Mouse (Mus musculus) midbrain, postnatal 0 days (tissue): ENCODE data around the gene Ak9. TPM values are rescaled to one million over a fixed set of nuclear protein-coding genes. Genes with fewer than 3 reads are reported as not detected.
A peak's percentile ranks its signal among the peaks of the same experiment; 100 is the strongest.

Source experiments
- ATAC-seq: fragments of 200-750 bp; cut with Nextera tagmentation; 2 replicates; pipeline ENCODE4 v1.8.0; 2017; ENCODE audit warnings: moderate number of reproducible peaks, mild to moderate bottlenecking, moderate TSS enrichment, moderate library complexity; ENCODE audit not compliant: low FRiP score
- DNase-seq: peaks from one replicate; pipeline ENCODE4 v3.0.0-alpha.2; 2015; ENCODE audit warnings: low spot score
- H3K27ac ChIP-seq: fragments of 300-500 bp; sonication (generic); 2 replicates; pipeline ENCODE4 v1.5.1; 2014; ENCODE audit warnings: low read depth, mild to moderate bottlenecking, low read length, mixed read lengths
- H3K27me3 ChIP-seq: fragments of 300-500 bp; sonication (generic); 2 replicates; pipeline ENCODE4 v1.6.1; 2014; ENCODE audit warnings: low read length, control low read depth, mixed read lengths; ENCODE audit not compliant: insufficient read depth
- H3K36me3 ChIP-seq: fragments of 300-500 bp; sonication (generic); 2 replicates; pipeline ENCODE4 v1.6.1; 2014; ENCODE audit warnings: low read length, control low read depth, mixed read lengths; ENCODE audit not compliant: insufficient read depth
- H3K4me1 ChIP-seq: fragments of 300-500 bp; sonication (generic); 2 replicates; pipeline ENCODE4 v1.6.1; 2014; ENCODE audit warnings: mild to moderate bottlenecking, control low read depth, antibody characterized with exemption, low read length, mixed read lengths; ENCODE audit not compliant: insufficient read depth
- H3K4me2 ChIP-seq: fragments of 300-500 bp; sonication (generic); 2 replicates; pipeline ENCODE4 v1.6.1; 2014; ENCODE audit warnings: low read depth, mild to moderate bottlenecking, low read length, mixed read lengths; ENCODE audit not compliant: poor library complexity, severe bottlenecking
- H3K4me3 ChIP-seq: fragments of 300-500 bp; sonication (generic); 2 replicates; pipeline ENCODE4 v1.5.1; 2014; ENCODE audit warnings: low read depth, mild to moderate bottlenecking, low read length, moderate library complexity
- H3K9ac ChIP-seq: fragments of 300-500 bp; sonication (generic); replicated peaks from 2 replicates; pipeline ENCODE4 v1.6.1; 2014; ENCODE audit warnings: mild to moderate bottlenecking, low read length, moderate library complexity, mixed read lengths; ENCODE audit not compliant: poor library complexity, severe bottlenecking
- H3K9me3 ChIP-seq: fragments of 300-500 bp; sonication (generic); 2 replicates; pipeline ENCODE4 v1.6.1; 2016; ENCODE audit warnings: low read length, control low read depth
- CTCF ChIP-seq: IDR thresholded peaks from 2 replicates; pipeline ENCODE4 v1.5.1; 2016; ENCODE audit warnings: antibody characterized with exemption, mild to moderate bottlenecking
- WGBS: fragments of 180-500 bp; shearing (Covaris S2); extraction: QIAGEN DNeasy Blood & Tissue Kit; methylation state at CpG from one replicate; pipeline ENCODE4 v1.1.7; 2014; 5-methylcytosine and 5-hydroxymethylcytosine counted together
- polyA plus RNA-seq: library from polyadenylated mRNA; unstranded; fragments of >200 nt; fragmentation: Nextera tagmentation; extraction: Ambion mirVana; gene quantifications from 2 replicates; pipeline ENCODE4 v1.2.1, GENCODE M21; 2015
- total RNA-seq: library from RNA; depleted of rRNA; stranded (reverse); fragments of >200 nt; gene quantifications from 2 replicates; pipeline ENCODE4 v1.2.3, GENCODE M21; 2014

The Ak9 gene
- total and polyA plus RNA-seq, 2 experiments from 2014 or later = 0.11 to 0.19 TPM

DNA sequence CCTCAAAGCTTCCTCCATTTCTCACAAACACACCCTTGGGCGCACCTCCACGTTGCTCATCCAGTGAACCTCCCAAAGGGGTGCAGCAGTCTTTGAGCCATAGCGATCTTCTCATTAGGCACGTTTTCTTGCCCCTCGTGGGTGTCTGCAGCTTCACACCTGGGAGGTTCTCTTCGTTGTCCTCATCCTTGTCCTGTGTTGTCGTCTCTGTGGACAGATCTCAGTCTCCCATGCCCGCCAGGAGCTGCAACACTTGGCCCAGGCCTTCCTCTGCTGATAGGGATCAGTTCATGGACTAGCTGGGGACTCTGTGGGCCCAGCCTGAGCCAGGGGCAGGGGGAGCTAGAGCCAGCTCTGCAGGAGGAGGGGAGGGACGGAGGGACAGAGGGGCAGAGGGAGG is 61.3 kb downstream of the Ak9 start:
- WGBS = 86% methylated on average over 9 of the region's 9 CpGs
- H3K4me2 ChIP-seq = no peak overlapping the region
- DNase-seq (no peak), ATAC-seq (no peak)
- TF ChIP-seq CTCF = no peak
- no peak overlapping the region for H3K27ac ChIP-seq
- no peaks in the 10 kb centered on the region for H3K36me3 ChIP-seq
- H3K4me3 ChIP-seq = no peak overlapping the region
- H3K9me3 ChIP-seq = no peaks in the 10 kb centered on the region
- no peak overlapping the region for H3K9ac ChIP-seq
- no peaks in the 10 kb centered on the region for H3K4me1 ChIP-seq
- H3K27me3 ChIP-seq = no peaks in the 10 kb centered on the region

- Histone ChIP-seq H3K36me3 (no peaks in the 10 kb centered on the region), H3K27me3 (no peaks in the 10 kb centered on the region), H3K4me2 (no peak overlapping the region), H3K4me1 (no peaks in the 10 kb centered on the region), H3K9me3 (no peaks in the 10 kb centered on the region), H3K27ac (no peak overlapping the region), H3K4me3 (no peak overlapping the region), H3K9ac (no peak overlapping the region)
- 80% methylated on average over 12 of the region's 12 CpGs for WGBS
- ATAC-seq = no peak
- no peak for DNase-seq
- TF ChIP-seq CTCF = no peak
Measured at GRCm38 (mm10) chr10:41380466-41380865, 76.7 kb downstream of the Ak9 start.

GRCm38 (mm10) chr10:41385506-41386221 is 81.9 kb downstream of the Ak9 start:
- Histone ChIP-seq H3K4me2 (no peak overlapping the region), H3K27me3 (no peaks in the 10 kb centered on the region), H3K36me3 (no peaks in the 10 kb centered on the region), H3K9me3 (no peaks in the 10 kb centered on the region), H3K9ac (no peak overlapping the region), H3K4me1 (no peaks in the 10 kb centered on the region), H3K27ac (no peak overlapping the region), H3K4me3 (no peak overlapping the region)
- WGBS = 78% methylated on average over 15 of the region's 15 CpGs
- no peak for TF ChIP-seq CTCF
- no peak for ATAC-seq
- peak; percentile 9 for DNase-seq

DNA sequence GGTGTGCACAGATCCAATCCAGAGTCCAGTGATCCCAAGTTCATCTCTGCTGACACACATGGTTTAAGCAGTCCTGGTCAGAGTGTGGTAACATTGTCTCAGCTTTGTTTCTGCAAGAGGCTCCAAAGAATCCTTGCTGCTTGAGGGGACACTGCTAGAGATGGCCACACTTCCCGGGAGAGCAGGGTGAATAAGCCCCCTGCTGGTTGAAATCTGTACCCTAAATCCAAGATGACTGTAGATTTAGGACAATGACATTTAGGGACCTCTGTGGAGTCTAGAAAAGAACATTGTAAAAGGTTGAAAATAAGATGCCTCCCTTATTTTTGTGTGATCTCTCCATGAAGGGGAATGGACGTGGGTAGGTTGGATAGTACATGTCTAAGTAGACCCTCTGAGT is 89.8 kb downstream of the Ak9 start:
- TF ChIP-seq CTCF = peak; percentile 31; the same call in 1 of the 2 replicates
- Histone ChIP-seq H3K4me3 (no peak overlapping the region), H3K27ac (no peak overlapping the region), H3K9me3 (no peaks in the 10 kb centered on the region), H3K9ac (no peak overlapping the region), H3K4me2 (no peak overlapping the region), H3K36me3 (no peaks in the 10 kb centered on the region), H3K27me3 (no peaks in the 10 kb centered on the region), H3K4me1 (no peaks in the 10 kb centered on the region)
- ATAC-seq = no peak
- DNase-seq = no peak
- WGBS = 55% methylated on average over 2 of the region's 2 CpGs

GRCm38 (mm10) chr10:41401097-41401496 is 97.3 kb downstream of the Ak9 start:
- 95% methylated on average over 3 of the region's 3 CpGs for WGBS
- 0 out of 2 replicates have a peak, but pooled peaks cover 5% of the 10 kb centered on the region for H3K4me1 ChIP-seq
- H3K27me3 ChIP-seq = no peaks in the 10 kb centered on the region
- ATAC-seq = no peak
- no peak overlapping the region for H3K4me2 ChIP-seq
- no peak overlapping the region for H3K27ac ChIP-seq
- H3K36me3 ChIP-seq = no peaks in the 10 kb centered on the region
- H3K4me3 ChIP-seq = no peak overlapping the region
- H3K9ac ChIP-seq = no peak overlapping the region
- no peak for TF ChIP-seq CTCF
- DNase-seq = no peak
- no peaks in the 10 kb centered on the region for H3K9me3 ChIP-seq

GRCm38 (mm10) chr10:41403364-41403763 is 99.6 kb downstream of the Ak9 start:
- ATAC-seq (no peak), DNase-seq (no peak)
- Histone ChIP-seq H3K27me3 (no peaks in the 10 kb centered on the region), H3K36me3 (no peaks in the 10 kb centered on the region), H3K9ac (no peak overlapping the region), H3K9me3 (no peaks in the 10 kb centered on the region), H3K4me3 (no peak overlapping the region), H3K4me2 (no peak overlapping the region), H3K4me1 (0 out of 2 replicates have a peak, but pooled peaks cover 5% of the 10 kb centered on the region), H3K27ac (no peak overlapping the region)
- 68% methylated on average over 2 of the region's 2 CpGs for WGBS
- TF ChIP-seq CTCF = no peak
